Mouse (Mus musculus): ENCODE measurements around the gene Galp. TPM values are rescaled to one million over a fixed set of nuclear protein-coding genes. Genes with fewer than 3 reads are reported as not detected.
"Not testable (repeated sequence)": the region's sequence is repeated elsewhere in the genome, so short reads cannot be mapped to it uniquely, and the experiment has no call there.

Galp gene
- polyA plus RNA-seq, 1 experiment from 2014 or later: not detected

DNA sequence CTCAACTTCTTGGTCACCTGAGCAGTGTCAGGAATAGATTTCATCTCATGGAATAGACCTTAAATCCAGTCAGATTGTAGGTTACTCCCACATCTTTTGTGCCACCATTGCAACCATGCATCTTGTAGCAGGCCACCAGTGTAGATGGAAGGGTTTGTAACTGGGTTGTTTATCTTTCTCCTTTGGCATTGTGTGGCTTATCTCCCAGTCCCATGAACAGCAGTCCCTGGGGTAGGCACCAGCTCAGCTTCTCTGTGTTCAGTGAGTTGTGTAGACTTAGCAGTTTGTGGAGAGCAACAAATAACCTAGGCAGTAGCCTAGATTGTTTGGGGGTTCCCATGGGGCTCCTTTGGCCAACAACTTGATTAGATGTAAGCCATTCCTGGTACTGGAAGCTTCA, 14.0 kb upstream of the Galp start:
- Histone ChIP-seq H3K36me3 (peaks cover 49% of the 10 kb centered on the region), H3K4me1 (no peaks in the 10 kb centered on the region), H3K27ac (replicated peaks) (no peak overlapping the region), H3K9me3 (replicated peaks) (no peaks in the 10 kb centered on the region), H3K9ac (replicated peaks) (no peak overlapping the region), H3K4me2 (no peak overlapping the region), H3K27me3 (replicated peaks) (no peaks in the 10 kb centered on the region), H3K4me3 (replicated peaks) (no peak overlapping the region)
- ATAC-seq (ENCODE audit: low FRiP score): no peak

DNA sequence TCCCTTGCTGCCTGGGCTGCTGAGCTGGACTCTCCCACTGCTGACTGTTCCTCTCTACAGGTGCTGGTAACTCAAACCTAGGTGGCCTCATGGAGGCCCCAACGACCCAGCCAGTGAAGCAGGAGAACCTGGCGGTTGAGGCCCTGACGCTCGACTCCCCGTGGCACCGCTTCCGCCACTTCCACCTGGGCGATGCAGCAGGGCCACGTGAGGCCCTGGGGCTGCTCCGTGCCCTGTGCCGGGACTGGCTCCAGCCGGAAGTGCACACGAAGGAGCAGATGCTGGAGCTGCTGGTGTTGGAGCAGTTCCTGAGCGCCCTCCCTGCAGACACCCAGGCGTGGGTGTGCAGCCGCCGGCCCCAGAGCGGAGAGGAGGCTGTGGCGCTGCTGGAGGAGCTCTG, 13.1 kb upstream of the Galp start:
- 95% methylated on average over 19 of the region's 19 CpGs for WGBS
- Histone ChIP-seq H3K4me2 (no peak overlapping the region), H3K9me3 (replicated peaks) (no peaks in the 10 kb centered on the region), H3K27ac (replicated peaks) (no peak overlapping the region), H3K36me3 (peaks cover 56% of the 10 kb centered on the region), H3K27me3 (replicated peaks) (no peaks in the 10 kb centered on the region), H3K4me3 (replicated peaks) (no peak overlapping the region), H3K9ac (replicated peaks) (no peak overlapping the region), H3K4me1 (no peaks in the 10 kb centered on the region)
- no peak for ATAC-seq (ENCODE audit: low FRiP score)

DNA sequence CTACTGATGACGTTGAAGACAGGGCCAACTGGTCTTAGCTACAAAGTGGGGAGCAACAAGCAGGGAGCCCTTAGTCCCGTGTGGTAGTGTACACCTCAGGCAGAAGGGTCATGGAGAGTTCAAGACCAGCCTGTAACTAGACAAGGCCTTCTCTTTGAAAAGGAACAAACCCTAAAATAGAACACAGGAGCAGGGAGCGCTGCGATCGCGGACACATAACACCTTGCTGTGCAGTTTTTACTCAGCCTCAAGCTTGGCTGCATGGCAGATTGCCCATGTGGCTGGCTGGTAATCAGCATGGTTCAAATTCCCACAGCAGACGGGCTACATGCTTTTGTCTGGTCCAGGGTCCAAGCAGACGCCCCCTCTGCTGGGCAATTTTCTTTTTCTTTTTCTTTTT, 12.4 kb upstream of the Galp start:
- Histone ChIP-seq H3K27me3 (replicated peaks) (no peaks in the 10 kb centered on the region), H3K27ac (replicated peaks) (no peak overlapping the region), H3K4me1 (no peaks in the 10 kb centered on the region), H3K4me3 (replicated peaks) (no peak overlapping the region), H3K9ac (replicated peaks) (no peak overlapping the region), H3K36me3 (peaks cover 63% of the 10 kb centered on the region), H3K9me3 (replicated peaks) (no peaks in the 10 kb centered on the region), H3K4me2 (no peak overlapping the region)
- ATAC-seq (ENCODE audit: low FRiP score): no peak
- WGBS: 92% methylated on average over 8 of the region's 8 CpGs

DNA sequence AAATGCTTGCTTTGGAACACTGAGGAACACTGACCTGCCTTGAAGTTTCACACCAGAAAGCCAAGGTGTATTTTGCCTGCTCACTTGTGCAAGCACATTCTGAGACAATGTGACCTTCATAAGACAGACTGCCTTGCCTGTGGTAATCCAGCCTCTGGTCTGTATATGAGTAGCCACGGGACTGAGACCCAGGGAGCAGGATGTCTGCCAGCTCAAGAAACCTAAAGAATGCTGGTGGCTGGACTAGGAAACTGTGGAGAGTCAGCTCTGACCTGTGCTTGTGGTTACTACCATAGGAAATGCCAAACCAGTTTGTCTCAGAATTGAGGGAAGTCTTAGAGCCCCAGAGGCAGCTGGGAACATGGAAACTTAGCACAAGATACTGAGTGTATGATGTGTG, 11.5 kb upstream of the Galp start:
- H3K27me3 ChIP-seq (replicated peaks): no peaks in the 10 kb centered on the region
- H3K4me3 ChIP-seq (replicated peaks): no peak overlapping the region
- no peaks in the 10 kb centered on the region for H3K9me3 ChIP-seq (replicated peaks)
- no peak overlapping the region for H3K27ac ChIP-seq (replicated peaks)
- no peaks in the 10 kb centered on the region for H3K4me1 ChIP-seq
- 90% methylated on average over 1 of the region's 1 CpGs for WGBS
- no peak overlapping the region for H3K4me2 ChIP-seq
- no peak for ATAC-seq (ENCODE audit: low FRiP score)
- H3K36me3 ChIP-seq: peaks cover 72% of the 10 kb centered on the region
- H3K9ac ChIP-seq (replicated peaks): no peak overlapping the region

DNA sequence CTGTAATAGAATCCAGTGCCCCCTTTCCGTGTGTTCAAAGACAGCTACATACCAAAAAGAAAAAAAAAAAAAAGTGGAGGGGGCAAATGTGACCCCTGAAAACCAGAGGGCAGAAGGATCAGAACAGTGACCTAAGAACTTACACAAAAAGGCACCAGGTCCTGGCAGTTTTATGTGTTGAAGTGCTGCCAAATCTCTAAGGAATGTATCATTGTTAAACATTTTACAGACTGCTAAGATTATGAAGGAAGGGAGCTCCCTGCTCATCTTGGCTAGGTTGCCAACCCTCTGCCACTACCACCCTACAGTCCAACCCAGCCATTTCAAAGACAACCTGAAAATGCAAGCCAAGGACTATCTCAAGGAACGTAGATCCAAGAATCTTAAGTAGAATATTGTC, 10.7 kb upstream of the Galp start:
- H3K4me3 ChIP-seq (replicated peaks): no peak overlapping the region
- no peak overlapping the region for H3K4me2 ChIP-seq
- 94% methylated on average over 2 of the region's 2 CpGs for WGBS
- H3K36me3 ChIP-seq: peaks cover 73% of the 10 kb centered on the region
- H3K27ac ChIP-seq (replicated peaks): no peak overlapping the region
- no peak for ATAC-seq (ENCODE audit: low FRiP score)
- no peak overlapping the region for H3K9ac ChIP-seq (replicated peaks)
- H3K27me3 ChIP-seq (replicated peaks): no peaks in the 10 kb centered on the region
- no peaks in the 10 kb centered on the region for H3K9me3 ChIP-seq (replicated peaks)
- H3K4me1 ChIP-seq: no peaks in the 10 kb centered on the region

DNA sequence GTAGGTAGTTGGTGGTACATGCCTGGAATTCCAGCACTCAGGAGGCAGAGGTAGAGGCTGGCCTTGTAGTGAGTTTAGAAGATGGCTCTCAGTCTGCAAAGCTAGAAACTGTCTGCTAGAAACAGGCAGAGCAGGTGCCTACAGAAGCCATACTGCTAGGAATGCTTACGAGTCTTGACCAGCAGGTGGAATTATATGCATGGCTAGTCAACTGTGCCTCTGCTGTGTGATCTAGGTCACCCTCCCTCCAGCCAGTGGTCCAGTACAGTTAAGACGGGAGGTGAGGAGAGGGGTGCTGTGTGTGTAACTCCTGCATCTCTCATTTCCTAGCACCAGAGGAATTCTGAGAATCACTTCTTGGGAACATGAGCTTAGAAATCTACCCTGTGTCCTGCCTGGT, 10.1 kb upstream of the Galp start:
- ATAC-seq (ENCODE audit: low FRiP score): no peak
- Histone ChIP-seq H3K4me2 (no peak overlapping the region), H3K4me1 (no peaks in the 10 kb centered on the region), H3K4me3 (replicated peaks) (no peak overlapping the region), H3K27me3 (replicated peaks) (no peaks in the 10 kb centered on the region), H3K9ac (replicated peaks) (no peak overlapping the region), H3K27ac (replicated peaks) (no peak overlapping the region), H3K9me3 (replicated peaks) (no peaks in the 10 kb centered on the region), H3K36me3 (peaks cover 73% of the 10 kb centered on the region)
- 89% methylated on average over 2 of the region's 2 CpGs for WGBS

DNA sequence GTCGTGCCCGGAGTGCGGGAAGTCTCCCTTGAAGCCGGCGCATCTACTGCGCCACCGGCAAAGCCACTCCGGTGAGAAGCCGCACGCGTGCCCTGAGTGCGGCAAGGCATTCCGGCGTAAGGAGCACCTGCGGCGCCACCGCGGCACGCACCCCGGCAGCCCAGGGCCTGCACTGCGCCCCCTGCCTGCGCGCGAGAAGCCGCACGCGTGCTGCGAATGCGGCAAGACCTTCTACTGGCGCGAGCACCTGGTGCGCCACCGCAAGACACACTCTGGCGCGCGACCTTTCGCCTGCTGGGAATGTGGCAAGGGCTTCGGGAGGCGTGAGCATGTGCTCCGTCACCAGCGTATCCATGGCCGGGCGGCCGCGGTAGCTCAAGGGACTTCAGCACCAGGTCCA, 7.3 kb upstream of the Galp start:
- 47% methylated on average over 45 of the region's 45 CpGs for WGBS
- H3K27ac ChIP-seq (replicated peaks): no peak overlapping the region
- H3K27me3 ChIP-seq (replicated peaks): no peaks in the 10 kb centered on the region
- H3K4me1 ChIP-seq: no peaks in the 10 kb centered on the region
- peaks cover 59% of the 10 kb centered on the region for H3K36me3 ChIP-seq
- H3K9ac ChIP-seq (replicated peaks): no peak overlapping the region
- no peaks in the 10 kb centered on the region for H3K9me3 ChIP-seq (replicated peaks)
- no peak for ATAC-seq (ENCODE audit: low FRiP score)
- H3K4me2 ChIP-seq: no peak overlapping the region
- no peak overlapping the region for H3K4me3 ChIP-seq (replicated peaks)

DNA sequence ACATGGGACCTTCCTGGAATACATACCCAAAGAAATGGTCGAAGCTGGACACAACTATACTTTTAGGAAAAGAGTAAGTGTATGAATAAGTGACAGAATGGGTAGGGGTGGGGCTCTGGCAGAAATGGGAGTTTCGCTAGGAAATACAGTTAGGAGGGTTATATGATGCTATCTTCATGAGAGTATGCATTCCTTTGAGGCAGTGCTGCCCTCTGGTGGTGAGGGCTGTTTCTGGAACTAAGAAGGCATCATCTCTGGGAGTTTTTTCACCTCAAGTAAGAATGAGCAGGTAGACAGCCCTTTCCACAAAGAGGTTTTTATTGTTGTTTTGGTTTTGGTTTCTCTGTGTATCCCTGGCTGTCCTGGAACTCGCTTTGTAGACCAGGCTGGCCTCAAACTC, 5.5 kb upstream of the Galp start:
- no peak overlapping the region for H3K4me3 ChIP-seq (replicated peaks)
- WGBS: 45% methylated on average over 3 of the region's 3 CpGs
- no peaks in the 10 kb centered on the region for H3K27me3 ChIP-seq (replicated peaks)
- no peak overlapping the region for H3K9ac ChIP-seq (replicated peaks)
- no peak overlapping the region for H3K4me2 ChIP-seq
- H3K9me3 ChIP-seq (replicated peaks): no peaks in the 10 kb centered on the region
- no peaks in the 10 kb centered on the region for H3K4me1 ChIP-seq
- H3K27ac ChIP-seq (replicated peaks): no peak overlapping the region
- no peak for ATAC-seq (ENCODE audit: low FRiP score)
- H3K36me3 ChIP-seq: peaks cover 43% of the 10 kb centered on the region

DNA sequence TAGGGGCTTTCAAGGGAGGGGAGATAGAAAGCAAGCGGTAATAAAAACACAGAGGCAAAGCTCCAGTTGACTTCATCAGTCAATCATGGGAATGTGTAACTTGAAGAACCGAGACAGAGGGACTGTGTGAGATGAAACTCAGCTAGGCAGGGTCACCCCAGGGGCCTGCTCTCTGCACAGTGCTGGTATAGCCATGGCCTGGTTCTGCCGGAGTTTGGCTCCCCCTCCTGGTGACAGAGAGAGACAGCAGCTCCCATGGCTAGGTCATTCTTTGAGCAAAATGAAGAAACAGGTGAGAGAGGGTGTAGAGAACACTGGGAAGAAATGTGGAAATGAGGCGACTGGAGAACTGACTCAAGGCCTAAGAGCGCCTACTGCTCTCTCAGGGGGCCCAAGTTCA, 2.8 kb upstream of the Galp start:
- Histone ChIP-seq H3K27ac (replicated peaks) (no peak overlapping the region), H3K4me3 (replicated peaks) (no peak overlapping the region), H3K36me3 (peaks cover 17% of the 10 kb centered on the region), H3K27me3 (replicated peaks) (no peaks in the 10 kb centered on the region), H3K9ac (replicated peaks) (no peak overlapping the region), H3K9me3 (replicated peaks) (no peaks in the 10 kb centered on the region), H3K4me1 (no peaks in the 10 kb centered on the region), H3K4me2 (no peak overlapping the region)
- 18% methylated on average over 5 of the region's 5 CpGs for WGBS
- peak; percentile 69 for ATAC-seq (ENCODE audit: low FRiP score)

DNA sequence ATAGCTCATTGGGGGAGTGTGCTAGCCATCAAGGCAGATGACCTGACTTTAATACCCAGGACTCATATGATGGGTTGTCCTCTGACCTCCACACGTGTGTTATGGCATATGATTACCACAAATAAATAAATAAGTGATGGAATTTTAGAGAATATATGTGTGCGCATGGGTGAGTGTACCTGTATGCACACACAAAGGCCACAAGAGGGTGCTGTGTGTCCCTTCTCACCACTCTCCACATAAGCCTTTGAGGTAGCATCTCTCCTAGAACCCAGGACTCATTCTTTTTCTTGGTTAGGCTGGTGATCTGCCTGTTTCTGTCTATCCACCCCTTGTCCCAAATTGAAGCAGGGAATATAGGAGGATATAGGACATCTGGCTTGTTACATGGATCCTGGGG, 1.1 kb upstream of the Galp start:
- H3K4me2 ChIP-seq: no peak overlapping the region
- no peak overlapping the region for H3K9ac ChIP-seq (replicated peaks)
- no peaks in the 10 kb centered on the region for H3K27me3 ChIP-seq (replicated peaks)
- no peak for ATAC-seq (ENCODE audit: low FRiP score)
- WGBS: 46% methylated on average over 2 of the region's 2 CpGs
- peaks cover under 1% of the 10 kb centered on the region; the same call in 1 of the 2 replicates for H3K36me3 ChIP-seq
- no peaks in the 10 kb centered on the region for H3K9me3 ChIP-seq (replicated peaks)
- no peak overlapping the region for H3K27ac ChIP-seq (replicated peaks)
- H3K4me3 ChIP-seq (replicated peaks): no peak overlapping the region
- no peaks in the 10 kb centered on the region for H3K4me1 ChIP-seq

DNA sequence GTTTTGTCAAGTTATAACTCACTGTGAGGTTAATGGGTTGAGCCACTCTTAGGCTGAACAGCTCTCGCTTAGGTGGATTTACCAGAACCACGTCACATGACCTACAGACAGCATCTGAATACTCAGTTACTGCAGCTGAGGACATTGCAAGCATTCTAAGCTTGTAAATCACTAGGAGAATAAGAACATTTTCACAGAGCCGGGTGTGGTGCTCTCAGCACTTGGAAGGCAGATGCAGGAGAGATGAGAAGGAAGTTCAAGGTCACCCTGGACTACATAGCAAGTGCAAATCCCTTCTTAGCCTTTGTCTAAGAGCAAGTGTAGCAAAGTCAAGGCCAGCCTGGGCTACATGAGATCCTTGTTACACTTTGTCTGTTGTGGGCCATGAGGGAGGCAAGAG, 7.3 kb downstream of the Galp start:
- Histone ChIP-seq H3K4me1 (no peaks in the 10 kb centered on the region), H3K36me3 (no peaks in the 10 kb centered on the region), H3K9me3 (replicated peaks) (no peaks in the 10 kb centered on the region), H3K4me3 (replicated peaks) (no peak overlapping the region), H3K27me3 (replicated peaks) (no peaks in the 10 kb centered on the region), H3K4me2 (no peak overlapping the region), H3K27ac (replicated peaks) (no peak overlapping the region), H3K9ac (replicated peaks) (no peak overlapping the region)
- 72% methylated on average over 3 of the region's 3 CpGs for WGBS
- ATAC-seq (ENCODE audit: low FRiP score): no peak

DNA sequence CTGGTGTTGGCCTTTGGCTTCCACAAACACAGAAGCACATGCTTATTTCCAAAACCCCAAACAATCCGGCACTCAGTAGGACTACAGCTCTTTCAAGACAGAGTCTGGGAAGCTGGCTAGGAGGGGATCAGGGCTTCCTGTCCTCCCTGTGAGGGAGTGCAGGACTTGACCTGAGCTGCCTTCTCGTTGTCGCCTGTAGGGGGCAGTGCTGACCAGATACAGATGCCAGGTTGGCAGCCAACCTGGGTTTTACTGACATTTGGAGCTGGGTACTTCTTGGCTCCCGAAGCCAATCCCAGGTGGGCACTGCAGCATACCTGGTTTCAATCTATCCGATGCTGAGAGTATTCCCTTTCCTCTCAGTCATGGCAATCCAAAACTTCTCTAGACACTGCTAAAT, 16.3 kb downstream of the Galp start:
- no peak overlapping the region for H3K9ac ChIP-seq (replicated peaks)
- H3K9me3 ChIP-seq (replicated peaks): no peaks in the 10 kb centered on the region
- H3K36me3 ChIP-seq: no peaks in the 10 kb centered on the region
- no peak overlapping the region for H3K4me3 ChIP-seq (replicated peaks)
- H3K27ac ChIP-seq (replicated peaks): no peak overlapping the region
- ATAC-seq (ENCODE audit: low FRiP score): no peak
- H3K4me2 ChIP-seq: no peak overlapping the region
- H3K4me1 ChIP-seq: no peaks in the 10 kb centered on the region
- WGBS: 49% methylated on average over 5 of the region's 5 CpGs
- H3K27me3 ChIP-seq (replicated peaks): no peaks in the 10 kb centered on the region

DNA sequence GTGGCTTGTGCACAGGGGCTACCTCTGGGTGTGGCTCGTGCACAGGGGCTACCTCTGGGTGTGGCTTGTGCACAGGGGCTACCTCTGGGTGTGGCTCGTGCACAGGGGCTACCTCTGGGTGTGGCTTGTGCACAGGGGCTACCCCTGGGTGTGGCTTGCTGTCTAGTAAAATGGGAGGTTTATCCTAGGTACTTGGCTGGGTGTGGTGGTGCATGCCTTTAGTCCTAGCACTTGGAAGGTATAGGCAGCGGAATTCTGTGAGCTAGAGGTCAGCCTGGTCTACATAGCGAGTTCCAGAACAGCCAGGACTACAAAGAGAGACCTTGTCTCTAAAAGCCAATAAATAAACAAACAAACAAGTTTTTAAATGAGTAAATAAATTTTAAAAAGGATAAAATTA, 17.8 kb downstream of the Galp start:
- not testable (repeated sequence) for H3K27ac ChIP-seq (replicated peaks); H3K9me3 ChIP-seq (replicated peaks); H3K36me3 ChIP-seq; H3K4me1 ChIP-seq; ATAC-seq (ENCODE audit: low FRiP score); H3K4me3 ChIP-seq (replicated peaks); H3K27me3 ChIP-seq (replicated peaks); H3K4me2 ChIP-seq; H3K9ac ChIP-seq (replicated peaks)
- 67% methylated on average over 4 of the region's 4 CpGs for WGBS
